Mouse (Mus musculus) hindbrain, embryonic 14.5 days (tissue): ENCODE measurements at regions not wholly inside any gene's neighbourhood (a gene's known extent, or its start where the extent isn't known, plus 50 kb on each side); places are given as distances from the start of the nearest gene placed in this dataset.
A peak's percentile ranks its signal among the peaks of the same experiment; 100 is the strongest.

ENCODE experiments used
- ATAC-seq: fragments of 200-750 bp; cut with Nextera tagmentation; 2 replicates; pipeline ENCODE4 v1.8.0; 2017; ENCODE audit warnings: moderate number of reproducible peaks, mild to moderate bottlenecking, moderate TSS enrichment, moderate library complexity; ENCODE audit not compliant: low FRiP score
- DNase-seq: peaks from one replicate; pipeline ENCODE4 v3.0.0-alpha.2; 2015; ENCODE audit warnings: low spot score
- H3K27ac ChIP-seq: fragments of 300-500 bp; sonication (generic); 2 replicates; pipeline ENCODE4 v1.5.1; 2014; ENCODE audit warnings: mild to moderate bottlenecking, moderate library complexity
- H3K27me3 ChIP-seq: fragments of 300-500 bp; sonication (generic); 2 replicates; pipeline ENCODE4 v1.6.1; 2014; ENCODE audit warnings: mild to moderate bottlenecking, low read length, mixed read lengths; ENCODE audit not compliant: control insufficient read depth, insufficient read depth
- H3K36me3 ChIP-seq: fragments of 300-500 bp; sonication (generic); replicated peaks from 2 replicates; pipeline ENCODE4 v1.6.1; 2014; ENCODE audit not compliant: control insufficient read depth, insufficient read depth
- H3K4me1 ChIP-seq: fragments of 300-500 bp; sonication (generic); replicated peaks from 2 replicates; pipeline ENCODE4 v1.6.1; 2014; ENCODE audit warnings: antibody characterized with exemption, low read length, mixed read lengths; ENCODE audit not compliant: control insufficient read depth, insufficient read depth
- H3K4me2 ChIP-seq: fragments of 300-500 bp; sonication (generic); replicated peaks from 2 replicates; pipeline ENCODE4 v1.6.1; 2014; ENCODE audit warnings: mild to moderate bottlenecking, moderate library complexity
- H3K4me3 ChIP-seq: fragments of 300-500 bp; sonication (generic); replicated peaks from 2 replicates; pipeline ENCODE4 v1.5.1; 2014; ENCODE audit warnings: mild to moderate bottlenecking, low read length
- H3K9ac ChIP-seq: fragments of 300-500 bp; sonication (generic); 2 replicates; pipeline ENCODE4 v1.6.1; 2014
- H3K9me3 ChIP-seq: fragments of 300-500 bp; sonication (generic); 2 replicates; pipeline ENCODE4 v1.6.1; 2016; ENCODE audit warnings: low read length; ENCODE audit not compliant: control insufficient read depth
- WGBS: fragments of 180-500 bp; shearing (Covaris S2); extraction: QIAGEN DNeasy Blood & Tissue Kit; methylation state at CpG from one replicate; pipeline ENCODE4 v1.1.7; 2014; 5-methylcytosine and 5-hydroxymethylcytosine counted together

DNA sequence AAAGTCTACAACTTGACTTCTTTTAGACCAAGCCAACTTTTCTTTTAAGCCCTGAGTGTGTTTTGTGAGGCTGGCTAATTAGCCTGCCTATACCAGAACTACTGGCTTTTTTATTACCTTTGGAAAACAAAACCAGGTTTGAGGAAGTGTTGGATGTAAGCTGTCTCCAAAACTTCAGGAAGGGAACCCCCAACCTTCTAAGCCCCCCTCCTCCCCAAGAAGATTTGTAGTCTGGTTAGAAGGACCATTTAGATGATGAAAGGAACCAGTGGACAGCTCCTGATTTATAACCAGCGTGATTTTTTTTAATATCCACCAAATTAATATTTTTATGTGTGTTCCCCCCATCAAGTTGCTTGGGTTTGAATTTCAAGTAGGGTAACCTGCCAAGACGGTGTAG, 236.1 kb upstream of the Nfe2l3 start:
- no peaks in the 10 kb centered on the region for H3K9me3 ChIP-seq
- H3K9ac ChIP-seq: no peak overlapping the region
- 82% methylated on average over 2 of the region's 2 CpGs for WGBS
- no peak overlapping the region for H3K4me3 ChIP-seq
- no peak for DNase-seq
- H3K27me3 ChIP-seq: peaks cover 22% of the 10 kb centered on the region; the same call in 1 of the 2 replicates
- H3K27ac ChIP-seq: no peak overlapping the region
- ATAC-seq: no peak
- peaks cover 11% of the 10 kb centered on the region; the same call in 1 of the 2 replicates for H3K4me1 ChIP-seq
- no peaks in the 10 kb centered on the region for H3K36me3 ChIP-seq
- H3K4me2 ChIP-seq: no peak overlapping the region

DNA sequence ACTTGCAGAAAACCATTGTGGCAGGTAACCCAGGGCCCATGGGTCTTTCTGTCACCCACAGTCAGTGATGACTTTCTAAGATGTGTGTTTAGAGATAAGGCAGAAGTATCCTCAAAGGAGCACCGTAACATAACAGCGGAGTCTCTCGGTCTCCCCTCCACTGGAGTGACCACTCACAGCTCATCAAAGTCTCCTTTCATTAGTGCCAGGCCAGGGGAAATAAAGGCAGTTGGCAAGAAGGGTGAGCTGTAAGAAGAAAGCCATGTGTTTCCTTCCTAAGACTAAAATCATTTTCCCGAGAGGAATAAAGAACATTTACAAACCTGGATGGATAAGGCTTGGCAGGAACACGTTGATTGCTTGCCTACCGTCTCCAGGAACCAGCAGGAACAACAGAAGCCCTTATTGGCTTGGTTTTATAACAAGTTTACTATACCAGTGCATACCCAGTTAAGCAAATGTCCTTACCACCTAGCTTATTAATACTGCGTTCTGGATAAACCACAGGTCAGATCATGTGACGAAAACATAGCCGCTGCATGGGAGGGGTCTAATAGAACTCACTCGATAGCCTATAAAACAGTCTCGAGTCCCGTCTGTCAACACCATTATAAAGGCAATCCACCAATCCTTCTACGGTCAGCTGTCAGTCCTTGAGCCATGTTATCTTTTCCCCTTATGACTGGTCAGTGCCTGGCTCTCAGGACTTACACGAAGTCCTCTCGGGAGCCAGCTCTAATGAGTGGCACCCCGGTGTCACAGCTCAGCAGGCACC, 235.3 kb upstream of the Nfe2l3 start:
- Histone ChIP-seq H3K4me3 (no peak overlapping the region), H3K4me1 (peaks cover 11% of the 10 kb centered on the region; the same call in 1 of the 2 replicates), H3K9ac (no peak overlapping the region), H3K36me3 (no peaks in the 10 kb centered on the region), H3K4me2 (no peak overlapping the region), H3K9me3 (no peaks in the 10 kb centered on the region), H3K27me3 (peaks cover 14% of the 10 kb centered on the region; the same call in 1 of the 2 replicates), H3K27ac (no peak overlapping the region)
- DNase-seq (no peak), ATAC-seq (no peak)
- 83% methylated on average over 16 of the region's 16 CpGs for WGBS

DNA sequence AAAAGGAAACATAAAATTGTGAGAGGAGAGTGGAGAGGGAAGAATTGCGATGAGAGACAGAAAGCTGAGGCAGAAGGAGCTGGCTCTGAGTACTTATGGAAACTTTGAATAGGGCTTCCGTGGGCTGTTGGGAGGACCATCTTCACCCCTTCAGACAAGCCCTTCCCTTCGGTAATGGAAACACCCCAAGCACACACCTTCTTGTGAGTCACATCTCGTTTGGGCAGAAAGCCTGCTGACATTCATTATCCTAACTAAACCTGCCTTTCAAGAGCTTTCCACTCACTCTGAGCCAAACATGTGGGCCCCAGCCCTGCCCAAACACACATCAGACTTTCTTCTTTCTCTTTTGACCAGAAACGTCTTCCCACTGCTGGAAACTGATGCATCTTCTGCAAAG, 232.3 kb upstream of the Nfe2l3 start:
- Histone ChIP-seq H3K27ac (no peak overlapping the region), H3K27me3 (no peaks in the 10 kb centered on the region), H3K4me2 (no peak overlapping the region), H3K9ac (no peak overlapping the region), H3K36me3 (no peaks in the 10 kb centered on the region), H3K4me1 (no peaks in the 10 kb centered on the region), H3K4me3 (no peak overlapping the region), H3K9me3 (no peaks in the 10 kb centered on the region)
- no peak for ATAC-seq
- WGBS: 70% methylated on average over 5 of the region's 5 CpGs
- no peak for DNase-seq

DNA sequence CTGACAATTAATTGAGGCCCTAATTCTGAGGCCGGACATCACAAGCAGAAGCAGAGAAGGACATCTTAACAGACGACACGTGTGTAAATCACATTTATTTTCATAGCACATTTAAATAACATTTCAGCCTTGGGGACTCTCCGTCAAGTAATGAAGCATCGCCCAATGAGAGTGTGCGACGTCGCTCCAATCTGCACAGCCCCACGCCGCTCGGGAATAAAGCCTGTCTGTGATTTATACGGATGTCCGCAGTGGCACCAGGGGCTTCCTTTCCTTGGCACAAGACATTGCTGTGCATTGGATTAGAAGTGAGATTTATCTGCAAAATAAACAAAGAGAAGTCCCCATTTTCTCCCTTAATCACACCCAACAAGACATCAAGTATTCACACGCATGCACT, 231.6 kb upstream of the Nfe2l3 start:
- H3K9me3 ChIP-seq: no peaks in the 10 kb centered on the region
- no peaks in the 10 kb centered on the region for H3K27me3 ChIP-seq
- H3K9ac ChIP-seq: no peak overlapping the region
- no peaks in the 10 kb centered on the region for H3K36me3 ChIP-seq
- DNase-seq (no peak), ATAC-seq (no peak)
- no peak overlapping the region for H3K4me2 ChIP-seq
- 73% methylated on average over 14 of the region's 14 CpGs for WGBS
- H3K27ac ChIP-seq: no peak overlapping the region
- no peak overlapping the region for H3K4me3 ChIP-seq
- no peaks in the 10 kb centered on the region for H3K4me1 ChIP-seq

- 82% methylated on average over 3 of the region's 3 CpGs for WGBS
- ATAC-seq (no peak), DNase-seq (no peak)
- no peak overlapping the region for H3K4me3 ChIP-seq
- no peaks in the 10 kb centered on the region for H3K36me3 ChIP-seq
- no peak overlapping the region for H3K4me2 ChIP-seq
- no peak overlapping the region for H3K27ac ChIP-seq
- no peaks in the 10 kb centered on the region for H3K27me3 ChIP-seq
- H3K4me1 ChIP-seq: peaks cover 16% of the 10 kb centered on the region
- no peaks in the 10 kb centered on the region for H3K9me3 ChIP-seq
- no peak overlapping the region for H3K9ac ChIP-seq
Measured at GRCm38 (mm10) chr6:51204306-51204705, 228.2 kb upstream of the Nfe2l3 start.

GRCm38 (mm10) chr6:51205411-51205810, 227.1 kb upstream of the Nfe2l3 start:
- H3K9ac ChIP-seq: no peak overlapping the region
- peaks cover 23% of the 10 kb centered on the region for H3K4me1 ChIP-seq
- DNase-seq (no peak), ATAC-seq (no peak)
- no peak overlapping the region for H3K27ac ChIP-seq
- no peaks in the 10 kb centered on the region for H3K36me3 ChIP-seq
- no peak overlapping the region for H3K4me3 ChIP-seq
- no peaks in the 10 kb centered on the region for H3K9me3 ChIP-seq
- 87% methylated on average over 11 of the region's 11 CpGs for WGBS
- H3K27me3 ChIP-seq: no peaks in the 10 kb centered on the region
- no peak overlapping the region for H3K4me2 ChIP-seq

DNA sequence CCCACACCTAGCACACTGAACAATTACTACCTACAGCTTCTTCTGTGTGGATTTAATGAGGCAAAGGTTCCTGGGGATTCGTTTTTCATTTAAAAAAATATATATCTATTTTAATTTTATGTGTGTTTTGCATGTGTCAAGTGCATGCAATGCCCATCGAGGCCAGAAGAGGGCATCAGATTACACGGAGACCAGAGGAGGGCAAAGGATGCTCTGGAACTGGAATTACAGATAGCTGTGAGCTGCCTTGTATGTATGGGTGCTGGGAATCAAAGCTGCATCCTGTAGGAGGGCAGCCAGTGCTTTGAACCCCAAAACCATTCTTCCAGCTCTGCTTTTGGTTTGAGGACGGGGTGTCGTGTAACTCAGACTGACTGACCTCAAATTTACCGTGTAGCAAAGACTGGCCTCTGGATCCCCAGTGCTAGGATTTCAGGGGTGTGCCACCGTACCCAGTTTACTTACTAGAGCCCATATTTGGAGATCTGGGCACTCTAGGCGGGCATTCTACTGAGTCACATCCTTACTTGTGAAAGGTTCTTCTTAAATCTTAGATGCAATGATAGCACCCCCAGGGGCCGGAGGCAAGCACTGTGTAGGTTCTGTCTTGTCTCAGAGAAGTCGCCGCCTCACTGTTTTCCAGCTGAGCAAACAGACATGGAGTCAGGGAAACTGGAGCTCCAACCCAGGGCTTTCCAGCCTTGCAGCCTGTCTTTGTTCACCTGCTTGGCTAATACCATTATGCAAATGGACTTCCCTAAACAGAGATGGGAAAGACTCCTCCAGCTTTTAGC, 225.6 kb upstream of the Nfe2l3 start:
- peaks cover 23% of the 10 kb centered on the region for H3K4me1 ChIP-seq
- peak; percentile 63 for DNase-seq
- peak overlapping the region; percentile 47; the same call in 1 of the 2 replicates for H3K9ac ChIP-seq
- no peaks in the 10 kb centered on the region for H3K27me3 ChIP-seq
- ATAC-seq: peak; percentile 19; the same call in 1 of the 2 replicates
- no peaks in the 10 kb centered on the region for H3K36me3 ChIP-seq
- no peaks in the 10 kb centered on the region for H3K9me3 ChIP-seq
- 10% methylated on average over 11 of the region's 11 CpGs for WGBS
- peak overlapping the region; percentile 45 for H3K4me2 ChIP-seq
- peak overlapping the region; percentile 83 for H3K27ac ChIP-seq
- H3K4me3 ChIP-seq: 0 out of 2 replicates have a peak overlapping the region, but pooled peaks have one; percentile 1

DNA sequence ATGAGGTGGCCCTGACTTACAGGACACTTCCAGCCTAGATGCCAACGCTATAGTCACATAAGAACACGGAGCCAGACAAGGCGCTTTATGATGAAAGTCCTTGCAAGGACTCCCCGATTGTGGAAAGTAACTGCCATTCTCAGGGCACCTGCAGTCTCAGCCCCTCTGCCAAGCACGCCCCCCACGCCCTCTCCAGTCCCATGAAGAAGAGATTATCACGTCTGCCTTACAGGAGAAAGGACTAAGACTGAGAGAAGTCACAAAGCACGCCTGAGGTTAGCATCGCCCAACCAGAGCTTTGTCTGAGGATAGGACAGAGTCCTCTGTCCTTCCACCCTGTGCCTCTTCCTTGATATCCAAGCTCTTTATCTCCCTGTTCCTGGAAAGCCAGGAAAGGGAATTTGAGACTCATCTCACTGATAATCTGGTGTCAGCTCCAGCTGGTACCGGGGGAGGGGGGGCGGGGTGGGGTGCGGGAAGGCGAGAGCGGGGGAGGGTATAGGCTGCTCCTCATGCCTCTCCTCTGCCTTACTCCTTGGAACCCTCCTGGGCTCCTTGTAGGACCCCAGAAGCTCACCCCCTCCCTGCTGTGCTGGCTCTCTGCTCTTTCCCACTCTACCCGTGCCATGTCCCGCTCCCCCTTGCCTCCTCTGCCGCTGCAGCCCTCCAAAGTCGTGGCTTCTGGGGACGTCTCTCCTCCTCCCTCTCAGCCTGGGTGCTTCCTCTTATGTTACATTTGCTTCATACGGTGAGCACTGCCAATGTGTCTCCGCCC, 224.7 kb upstream of the Nfe2l3 start:
- H3K4me3 ChIP-seq: peak overlapping the region; percentile 1; the same call in 1 of the 2 replicates
- peak overlapping the region; percentile 47 for H3K9ac ChIP-seq
- H3K4me1 ChIP-seq: peaks cover 23% of the 10 kb centered on the region
- peak overlapping the region; percentile 45 for H3K4me2 ChIP-seq
- ATAC-seq (peak; percentile 61; the same call in 1 of the 2 replicates), DNase-seq (no peak)
- H3K9me3 ChIP-seq: no peaks in the 10 kb centered on the region
- no peaks in the 10 kb centered on the region for H3K27me3 ChIP-seq
- no peaks in the 10 kb centered on the region for H3K36me3 ChIP-seq
- WGBS: 2% methylated on average over 21 of the region's 21 CpGs
- H3K27ac ChIP-seq: peak overlapping the region; percentile 83
